Mouse (Mus musculus) myocyte (in vitro differentiated cells): ENCODE measurements around the gene Clasp1.

Source experiments
- E2F4 ChIP-seq: IDR thresholded peaks from one replicate; pipeline ENCODE4 v1.6.1; 2011; ENCODE audit warnings: mild to moderate bottlenecking, control low read depth, moderate library complexity; ENCODE audit not compliant: insufficient read depth
- MYOD1 ChIP-seq, 3 experiments: IDR thresholded peaks; one replicate each; pipeline ENCODE4 v1.6.1; 2011; ENCODE audit warnings: control low read depth in 2 of 3, low read depth in 2 of 3, mild to moderate bottlenecking in 2 of 3, moderate library complexity in 1 of 3; ENCODE audit not compliant: insufficient read length in 2 of 3, control insufficient read depth in 1 of 3
- POLR2A ChIP-seq: IDR thresholded peaks from one replicate; pipeline ENCODE4 v1.6.1; 2011; ENCODE audit warnings: low read depth, mild to moderate bottlenecking, control low read depth, moderate library complexity; ENCODE audit not compliant: insufficient read length

DNA sequence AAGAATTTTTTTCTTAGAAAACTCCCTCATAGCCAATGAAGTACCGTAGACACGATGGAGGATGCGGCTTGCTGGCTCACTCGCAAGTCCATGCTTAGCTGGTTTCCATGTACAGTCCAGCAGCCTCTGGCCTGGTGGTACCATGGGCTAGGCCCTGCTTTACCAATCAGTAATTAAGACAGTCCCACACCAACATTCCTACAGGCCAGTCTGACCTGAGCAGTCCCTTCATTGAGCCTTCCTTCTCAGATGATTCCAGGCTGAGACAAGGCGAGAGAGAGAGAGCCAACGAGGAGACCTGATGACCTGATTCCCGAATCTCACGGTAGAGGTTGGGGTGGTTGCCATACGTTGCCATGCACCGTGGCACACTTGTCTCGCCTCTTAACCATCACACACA, 111.7 kb downstream of the Clasp1 start:
- TF ChIP-seq MYOD1 (IDR thresholded peaks at IDR 0.05; ENCODE audit: control insufficient read depth in 1 of 3, insufficient read length in 2 of 3, low read depth in 2 of 3): no peak
- TF ChIP-seq POLR2A: no peak
- TF ChIP-seq E2F4: no peak
